In genomic region chr17:24000404-24000803, GRCm38 (mm10) we compare ENCODE assay signal across 9 mouse cellular contexts. TPM values are rescaled to one million over a fixed set of nuclear protein-coding genes. Genes with fewer than 3 reads are reported as not detected.
A peak's percentile ranks its signal among the peaks of the same experiment; 100 is the strongest.
DNase-seq lines count a peak whose midpoint lies in the region; ATAC-seq lines count a peak whose summit lies in the region.
"Had no signal": no experiment of that assay in that cellular context is flagged by ENCODE, and none has a peak within 500 bp of the region (broad histone marks: within the 10 kb centered on the region; RNA-seq: fewer than 3 reads in every experiment).

No protein-coding gene starts in this region.

- H3K9me3 ChIP-seq in midbrain, embryonic 13.5 days = no peaks in the 10 kb centered on the region
- H3K9me3 ChIP-seq in limb, embryonic 10.5 days (replicated peaks) = no peaks in the 10 kb centered on the region

- H3K36me3 ChIP-seq in midbrain, embryonic 13.5 days = no peaks in the 10 kb centered on the region
- H3K36me3 ChIP-seq in limb, embryonic 10.5 days = no peaks in the 10 kb centered on the region

- H3K4me2 ChIP-seq in midbrain, embryonic 13.5 days (replicated peaks) = no peak overlapping the region

- no peak overlapping the region for H3K9ac ChIP-seq in midbrain, embryonic 13.5 days (replicated peaks)

- WGBS in midbrain, embryonic 13.5 days = 89% methylated on average over 5 of the region's 5 CpGs
- 46% methylated on average over 5 of the region's 5 CpGs for WGBS in limb, embryonic 10.5 days

- no peaks in the 10 kb centered on the region for H3K4me1 ChIP-seq in midbrain, embryonic 13.5 days (replicated peaks)
- H3K4me1 ChIP-seq in limb, embryonic 10.5 days = no peaks in the 10 kb centered on the region

- no peak overlapping the region for H3K4me3 ChIP-seq in midbrain, embryonic 13.5 days (replicated peaks)
- H3K4me3 ChIP-seq in limb, embryonic 10.5 days = no peak overlapping the region

- peak; percentile 86 for ATAC-seq in frontal cortex, adult (ENCODE audit: low TSS enrichment)
- no peak for ATAC-seq in midbrain, embryonic 13.5 days

- no peak overlapping the region for H3K27ac ChIP-seq in midbrain, embryonic 13.5 days
- H3K27ac ChIP-seq in limb, embryonic 10.5 days = no peak overlapping the region

- H3K27me3 ChIP-seq in midbrain, embryonic 13.5 days = no peaks in the 10 kb centered on the region
- no peaks in the 10 kb centered on the region for H3K27me3 ChIP-seq in limb, embryonic 10.5 days (ENCODE audit: low read depth, poor library complexity, severe bottlenecking)

- peak; percentile 81 for DNase-seq in adrenal gland, adult 2 months
- peak; percentile 91 for DNase-seq in heart, postnatal 4 days
- peak; percentile 63 for DNase-seq in lung, postnatal 10 days
- no peak for DNase-seq in kidney, postnatal 10 days
- no peak for DNase-seq in limb, embryonic 10.5 days (ENCODE audit: low spot score)
- DNase-seq in cerebellum, adult 9-10 months = no peak

RNA-seq across cellular contexts. Expression of gene Prss22, which starts 2.5 kb away (rescaled TPM):
- not detected for total RNA-seq in adrenal gland, adult 2 months (2021)
- polyA plus RNA-seq in adrenal gland, adult 2 months (2012; rRNA removed) = not detected in 2 replicates
- total RNA-seq in heart, postnatal 4 days (2021) = not detected
- 0.12 TPM in 1 of 2 replicates, not detected in the other for polyA plus RNA-seq in midbrain, embryonic 13.5 days (2015; fragmentation: Nextera tagmentation; extraction: Ambion mirVana)
- polyA plus RNA-seq in limb, embryonic 10.5 days (2016; fragmentation: Nextera tagmentation; extraction: Ambion mirVana) = 1.3 and 1.7 TPM in 2 replicates

RNA-seq across cellular contexts. Expression of gene Prss30, which starts 20.0 kb away (rescaled TPM):
- under 1 TPM; 0.21 to 0.26 TPM for total RNA-seq in adrenal gland, adult 2 months (2021)
- polyA plus RNA-seq in adrenal gland, adult 2 months (2012; rRNA removed) = 0.63 and 0.74 TPM in 2 replicates
- total RNA-seq in heart, postnatal 4 days (2021) = not detected
- not detected in 2 replicates for polyA plus RNA-seq in midbrain, embryonic 13.5 days (2015; fragmentation: Nextera tagmentation; extraction: Ambion mirVana)
- not detected in 2 replicates for polyA plus RNA-seq in limb, embryonic 10.5 days (2016; fragmentation: Nextera tagmentation; extraction: Ambion mirVana)
- polyA plus RNA-seq: limb, embryonic 11.5 days had no signal

RNA-seq across cellular contexts. Expression of gene Prss27, which starts 37.5 kb away (rescaled TPM):
- total RNA-seq in adrenal gland, adult 2 months (2021) = under 1 TPM; 0.24 to 0.46 TPM
- polyA plus RNA-seq in adrenal gland, adult 2 months (2012; rRNA removed) = 0.58 and 0.68 TPM in 2 replicates
- not detected for total RNA-seq in heart, postnatal 4 days (2021)
- 0.32 and 0.54 TPM in 2 replicates for polyA plus RNA-seq in midbrain, embryonic 13.5 days (2015; fragmentation: Nextera tagmentation; extraction: Ambion mirVana)
- 0.20 TPM in 1 of 2 replicates, not detected in the other for polyA plus RNA-seq in limb, embryonic 10.5 days (2016; fragmentation: Nextera tagmentation; extraction: Ambion mirVana)

RNA-seq across cellular contexts. Expression of gene Sbpl, which starts 45.3 kb away (rescaled TPM):
- total RNA-seq in adrenal gland, adult 2 months (2021) = not detected
- not detected in 2 replicates for polyA plus RNA-seq in adrenal gland, adult 2 months (2012; rRNA removed)
- total RNA-seq in heart, postnatal 4 days (2021) = not detected
- polyA plus RNA-seq in midbrain, embryonic 13.5 days (2015; fragmentation: Nextera tagmentation; extraction: Ambion mirVana) = not detected in 2 replicates
- polyA plus RNA-seq in limb, embryonic 10.5 days (2016; fragmentation: Nextera tagmentation; extraction: Ambion mirVana) = not detected in 2 replicates
- polyA plus RNA-seq: limb, embryonic 11.5 days had no signal

RNA-seq across cellular contexts. Expression of gene Sbp, which starts 58.9 kb away (rescaled TPM):
- total RNA-seq in adrenal gland, adult 2 months (2021) = not detected
- not detected in 2 replicates for polyA plus RNA-seq in adrenal gland, adult 2 months (2012; rRNA removed)
- total RNA-seq in heart, postnatal 4 days (2021) = not detected
- polyA plus RNA-seq in midbrain, embryonic 13.5 days (2015; fragmentation: Nextera tagmentation; extraction: Ambion mirVana) = not detected in 2 replicates
- polyA plus RNA-seq in limb, embryonic 10.5 days (2016; fragmentation: Nextera tagmentation; extraction: Ambion mirVana) = not detected in 2 replicates
- polyA plus RNA-seq: limb, embryonic 11.5 days had no signal

Comparison
In these comparisons a context has a peak if more than half of its experiments do, and no peak if none do; other contexts are left out.
1. DNase-seq: peak in adrenal gland, adult 2 months (single experiment), heart, postnatal 4 days (single experiment) and lung, postnatal 10 days (single experiment); none in kidney, postnatal 10 days (single experiment), limb, embryonic 10.5 days (single experiment) and cerebellum, adult 9-10 months (single experiment).